Mouse (Mus musculus) spleen, adult 2 months (tissue): ENCODE results near the gene B4galt4.

Source experiments
- CTCF ChIP-seq: fragments of 200-500 bp; IDR thresholded peaks from 2 replicates; pipeline ENCODE4 v1.5.1; 2011; ENCODE audit warnings: mild to moderate bottlenecking, inconsistent platforms; ENCODE audit not compliant: insufficient read depth, insufficient read length, insufficient replicate concordance; ENCODE audit errors: extremely low read depth
- POLR2A ChIP-seq: fragments of 200-500 bp; IDR thresholded peaks from 2 replicates; pipeline ENCODE4 v1.6.1; 2011; ENCODE audit warnings: low read depth, low read length, inconsistent platforms

DNA sequence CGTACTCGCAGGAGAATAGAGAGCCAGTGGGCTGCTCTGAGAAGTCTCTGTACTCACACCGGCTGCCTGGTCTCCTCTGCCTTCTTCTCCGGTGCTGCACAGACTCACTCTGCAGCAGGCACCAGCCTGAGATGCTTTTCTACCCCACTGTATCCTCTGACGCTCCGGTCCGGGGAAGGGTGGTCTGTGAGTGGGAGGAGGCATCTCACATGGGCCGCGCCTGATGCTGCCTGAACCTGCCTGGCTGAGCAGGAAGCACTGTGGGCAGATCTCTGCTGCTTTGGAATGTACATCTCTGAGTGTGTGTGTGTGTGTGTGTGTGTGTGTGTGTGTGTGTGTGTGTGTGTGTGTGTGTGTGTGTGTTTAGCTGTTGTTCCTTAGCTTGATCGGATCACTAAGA, 58.0 kb downstream of the B4galt4 start, which contains the start of gene Upk1b:
- no peak for TF ChIP-seq POLR2A
- TF ChIP-seq CTCF, result no peak
